Mouse (Mus musculus): ENCODE results near the gene Gcc1.
A peak's percentile ranks its signal among the peaks of the same experiment; 100 is the strongest.

Gcc1 gene

DNA sequence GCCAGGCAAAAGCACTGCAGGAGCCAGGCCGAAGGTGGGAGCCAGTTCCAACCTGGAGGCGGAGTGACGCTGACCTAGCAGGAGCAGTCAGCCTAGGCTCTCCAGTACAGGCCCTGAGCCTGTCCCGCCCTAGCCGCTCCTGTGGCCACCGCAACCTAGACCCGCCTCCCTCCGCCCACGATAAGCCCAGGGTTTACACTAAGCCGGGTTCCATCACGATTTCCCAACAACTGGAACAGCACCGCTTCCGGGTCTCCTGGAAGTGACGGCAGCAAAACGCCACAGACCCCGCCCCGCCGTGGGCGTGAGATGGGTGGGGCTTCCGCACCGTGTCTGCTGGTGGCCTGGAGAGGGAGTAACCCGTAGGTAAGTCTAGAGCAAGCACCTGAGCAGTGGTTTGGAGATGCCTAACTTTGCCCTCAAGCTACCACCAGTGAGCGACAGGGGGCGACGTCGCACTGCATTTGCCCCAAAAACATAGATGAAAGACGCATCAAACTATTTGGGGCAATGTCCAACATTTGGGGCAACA lies 6.7 kb downstream of the Gcc1 start:
- peak; percentile 97 to 98 for DNase-seq

DNA sequence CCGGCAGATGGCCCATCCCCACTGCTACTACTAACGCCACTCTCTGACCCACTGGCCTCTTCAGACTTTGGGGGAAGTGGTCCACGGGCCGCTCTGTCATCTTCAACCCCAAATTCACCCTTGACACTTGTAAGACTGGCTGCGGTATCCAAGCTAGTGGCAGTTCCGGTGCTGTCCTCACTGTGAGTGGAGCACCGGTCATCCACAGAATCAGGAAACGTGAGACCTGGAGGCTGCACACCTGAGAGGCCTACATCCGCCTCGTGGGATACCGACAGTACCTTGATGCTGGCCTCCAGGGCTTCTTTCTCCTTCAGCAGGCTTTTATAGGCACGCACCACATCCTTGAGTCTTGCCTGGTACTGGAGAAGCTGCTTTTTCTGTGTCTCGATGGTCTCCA lies 7.3 kb downstream of the Gcc1 start:
- DNase-seq = no peak

DNA sequence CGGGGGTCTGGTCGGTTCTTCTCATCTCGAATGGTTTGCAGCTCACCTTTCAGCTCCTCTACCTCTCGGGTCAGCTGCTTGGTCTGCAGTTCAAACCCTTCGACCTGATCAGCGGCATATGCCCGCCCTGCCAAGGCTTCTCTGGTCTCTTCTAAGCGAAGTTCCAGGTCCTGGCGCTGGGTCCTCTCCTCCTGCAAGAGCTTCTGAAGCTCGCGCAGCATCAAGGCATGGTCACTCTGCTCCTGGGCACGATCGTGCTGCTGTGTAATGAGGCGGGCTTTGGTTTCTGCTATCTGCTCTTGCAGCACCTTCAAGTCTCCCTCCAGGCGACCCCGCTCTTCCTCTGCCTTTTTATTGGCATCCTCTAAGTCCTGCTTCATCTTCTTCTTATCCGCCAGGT lies 7.8 kb downstream of the Gcc1 start:
- DNase-seq = peak in 1 of 2 experiments; percentile 19

DNA sequence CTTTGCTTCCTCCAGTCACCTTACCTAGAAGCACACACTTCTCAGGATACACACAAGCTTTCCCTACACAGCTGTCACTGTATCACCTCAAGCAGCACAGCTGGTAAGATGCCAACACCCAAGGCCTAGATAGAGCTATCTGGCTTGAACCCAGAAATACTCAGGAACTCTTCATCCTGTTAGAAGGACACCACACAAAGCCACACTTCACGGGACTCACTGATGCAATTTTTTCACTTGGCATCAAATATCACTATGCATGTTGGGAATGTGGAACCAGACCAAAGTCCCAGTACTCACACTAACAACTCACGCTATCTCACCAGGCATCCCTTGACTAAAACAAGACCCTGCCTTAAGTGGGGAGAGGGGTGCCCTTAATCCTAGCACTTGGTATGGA lies 8.5 kb downstream of the Gcc1 start:
- DNase-seq = no peak

DNA sequence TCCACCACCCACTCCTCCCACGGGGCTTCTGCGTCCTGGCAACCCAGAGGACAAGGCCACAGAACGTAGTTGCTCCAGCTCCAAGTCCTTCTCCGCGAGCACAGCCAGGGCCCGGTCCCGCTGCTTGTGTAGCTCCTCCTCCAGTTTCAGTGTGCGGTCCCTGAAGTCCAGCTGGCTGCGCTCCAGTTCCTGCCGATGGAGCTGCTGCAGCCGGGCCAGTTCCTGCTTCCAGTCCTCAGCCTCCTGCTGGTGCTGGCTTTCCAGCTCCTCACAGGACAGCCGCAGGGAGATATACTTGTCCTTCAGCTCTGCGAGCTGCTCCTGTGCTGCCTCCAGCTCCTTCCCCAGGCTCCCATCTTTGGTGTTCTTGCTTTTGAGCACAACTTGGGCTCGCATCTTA lies 9.7 kb downstream of the Gcc1 start:
- peak; percentile 61 to 78 for DNase-seq

DNA sequence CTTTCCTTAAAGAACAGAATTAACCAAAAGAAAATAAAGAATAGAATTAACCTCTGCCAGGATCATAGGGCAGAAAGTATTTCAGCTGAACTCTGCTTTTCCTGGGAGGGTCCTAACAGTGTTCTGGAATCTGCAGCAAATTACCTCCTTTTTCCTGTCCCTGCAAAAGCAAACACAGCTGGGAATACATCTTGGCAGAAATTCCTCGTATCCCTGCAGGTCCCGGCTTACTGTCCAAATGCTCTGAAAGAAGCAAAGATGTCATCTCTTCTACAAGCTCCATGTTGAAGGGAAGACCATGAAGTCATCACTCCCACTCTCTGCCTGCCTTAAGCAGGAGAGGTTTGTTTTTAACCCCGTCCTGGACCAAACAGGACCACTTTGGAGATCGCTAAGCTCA lies 11.2 kb downstream of the Gcc1 start:
- no peak for DNase-seq

DNA sequence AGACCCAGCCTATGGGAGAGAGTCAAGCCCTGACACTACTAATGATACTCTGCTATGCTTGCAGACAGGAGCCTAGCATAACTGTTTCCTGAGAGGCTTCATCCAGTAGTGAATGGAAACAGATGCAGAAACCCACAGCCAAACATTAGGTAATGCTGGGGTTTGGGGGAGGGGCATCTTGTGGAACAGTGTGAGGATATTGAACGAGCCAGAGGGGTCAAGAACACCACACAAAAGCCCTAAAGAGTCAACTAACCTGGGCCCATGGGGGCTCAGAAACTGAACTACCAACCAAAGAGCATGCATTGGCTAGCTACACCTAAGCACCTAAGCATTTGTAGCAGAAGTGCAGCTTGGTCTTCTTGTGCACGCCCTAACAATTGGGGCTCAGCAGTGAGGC lies 17.0 kb downstream of the Gcc1 start:
- DNase-seq = no peak

DNA sequence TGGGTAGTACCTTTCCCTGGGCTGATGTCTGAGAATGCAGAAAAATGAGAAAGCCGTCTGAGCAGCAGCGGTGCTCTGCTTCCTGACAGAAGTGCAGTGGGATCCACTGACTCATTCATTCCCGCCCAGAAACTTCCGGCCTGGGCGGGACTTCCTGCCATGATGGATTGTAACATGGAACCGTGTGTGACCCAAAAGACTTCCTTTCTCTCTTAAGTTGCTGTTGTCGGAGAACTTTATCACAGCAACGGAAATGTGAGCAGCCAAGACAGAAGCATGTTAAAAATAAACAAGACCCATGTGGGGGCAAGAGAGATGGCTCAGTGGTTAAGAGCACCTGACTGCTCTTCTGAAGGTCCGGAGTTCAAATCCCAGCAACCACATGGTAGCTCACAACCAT lies 18.1 kb downstream of the Gcc1 start:
- peak; percentile 36 to 50 for DNase-seq

DNA sequence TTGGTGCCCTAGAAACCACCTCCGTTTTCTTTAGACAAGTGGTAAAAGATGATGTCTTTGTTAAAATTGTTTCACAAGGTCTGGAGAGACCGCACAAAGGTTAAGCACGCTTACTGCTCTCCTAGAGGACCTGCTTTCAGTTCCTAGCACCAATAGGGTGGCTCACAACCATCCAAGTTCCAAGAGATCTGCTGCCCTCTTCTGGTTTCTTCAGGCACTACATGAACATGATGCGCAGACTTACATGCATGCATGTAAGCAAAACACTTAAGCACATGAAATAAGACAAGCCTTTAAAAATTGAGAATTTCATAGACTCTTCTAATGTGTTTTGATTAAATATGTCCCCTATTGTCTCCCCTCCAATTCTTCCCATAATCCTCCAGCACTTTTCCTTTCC lies 28.4 kb downstream of the Gcc1 start:
- DNase-seq = no peak

DNA sequence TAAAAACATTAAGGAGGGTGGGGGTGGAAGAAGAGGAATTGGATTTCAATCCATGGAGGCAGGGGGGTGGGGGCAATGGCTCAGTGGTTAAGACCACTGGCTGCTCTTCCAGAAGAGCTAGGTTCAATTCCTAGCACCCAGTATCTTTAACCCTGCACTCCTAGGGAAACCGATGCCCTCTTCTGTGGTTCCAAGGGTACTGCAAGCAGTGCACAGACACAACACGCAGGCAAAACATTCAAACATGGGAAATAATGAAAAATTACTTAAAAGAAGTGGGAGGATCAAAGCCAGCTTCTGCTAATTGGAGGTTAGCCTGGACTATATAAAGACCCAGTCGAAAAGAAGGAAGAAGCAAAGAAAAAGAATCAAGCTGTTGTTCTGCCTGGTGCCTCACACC lies 29.5 kb downstream of the Gcc1 start:
- DNase-seq = no peak

DNA sequence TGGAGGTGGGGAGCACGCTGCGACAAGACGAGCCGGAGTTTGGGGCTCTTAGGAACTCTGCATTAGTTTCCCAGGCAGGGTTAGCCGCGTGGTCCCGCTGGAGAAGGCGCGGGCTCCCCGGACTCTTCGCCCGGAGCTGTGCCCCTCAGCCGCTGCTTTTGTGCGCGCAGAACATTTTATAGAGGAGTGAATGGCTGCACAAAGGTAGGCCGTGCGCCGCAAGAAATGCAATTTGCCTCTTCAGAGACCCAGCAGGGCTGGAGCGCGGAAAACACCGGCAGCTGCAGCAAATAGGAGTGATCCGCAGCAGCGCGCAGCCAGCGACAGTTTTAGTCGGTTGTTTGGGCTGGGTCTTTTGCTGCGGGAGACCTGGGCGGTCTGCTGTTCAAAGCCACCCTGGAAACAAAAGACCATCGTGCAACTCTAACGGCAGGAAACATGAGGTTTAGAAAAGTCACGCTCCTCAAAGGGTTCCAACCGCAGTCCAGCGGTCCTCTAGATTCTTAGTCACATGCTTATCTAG lies 30.4 kb downstream of the Gcc1 start, which contains the start of gene Zfp800:
Gene Zfp800, minus strand, starts transcription at position 325 of the 523 bp plus-strand sequence.
- DNase-seq = no peak

DNA sequence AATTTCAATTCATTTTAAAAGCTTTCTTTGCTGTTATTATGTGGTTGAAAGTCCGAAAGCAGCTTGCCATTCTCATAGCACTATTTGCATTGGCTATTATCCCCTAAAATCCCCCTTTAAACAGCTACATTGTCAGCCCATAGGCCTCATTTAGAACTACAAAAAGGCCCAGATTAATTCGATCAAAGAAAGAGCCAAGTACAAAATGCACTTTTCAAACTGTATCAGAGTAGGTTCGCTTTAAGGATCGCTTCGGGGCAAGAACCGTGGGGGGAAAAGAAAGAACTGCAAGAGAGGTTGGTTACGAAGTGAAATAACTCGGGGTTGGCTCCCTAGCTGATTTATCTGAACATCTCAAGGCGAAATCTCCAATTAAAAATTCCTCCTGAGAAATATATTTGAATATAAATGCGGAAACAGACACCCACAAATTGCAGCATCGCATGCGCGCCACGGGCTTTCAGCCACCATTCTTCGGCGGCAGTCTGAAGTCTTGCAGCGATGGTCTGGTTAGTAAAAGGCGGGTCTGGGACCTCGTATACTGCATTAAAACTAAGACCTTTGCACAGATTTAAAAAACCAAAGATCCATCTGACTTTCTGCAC lies 31.2 kb downstream of the Gcc1 start:
- DNase-seq = no peak

DNA sequence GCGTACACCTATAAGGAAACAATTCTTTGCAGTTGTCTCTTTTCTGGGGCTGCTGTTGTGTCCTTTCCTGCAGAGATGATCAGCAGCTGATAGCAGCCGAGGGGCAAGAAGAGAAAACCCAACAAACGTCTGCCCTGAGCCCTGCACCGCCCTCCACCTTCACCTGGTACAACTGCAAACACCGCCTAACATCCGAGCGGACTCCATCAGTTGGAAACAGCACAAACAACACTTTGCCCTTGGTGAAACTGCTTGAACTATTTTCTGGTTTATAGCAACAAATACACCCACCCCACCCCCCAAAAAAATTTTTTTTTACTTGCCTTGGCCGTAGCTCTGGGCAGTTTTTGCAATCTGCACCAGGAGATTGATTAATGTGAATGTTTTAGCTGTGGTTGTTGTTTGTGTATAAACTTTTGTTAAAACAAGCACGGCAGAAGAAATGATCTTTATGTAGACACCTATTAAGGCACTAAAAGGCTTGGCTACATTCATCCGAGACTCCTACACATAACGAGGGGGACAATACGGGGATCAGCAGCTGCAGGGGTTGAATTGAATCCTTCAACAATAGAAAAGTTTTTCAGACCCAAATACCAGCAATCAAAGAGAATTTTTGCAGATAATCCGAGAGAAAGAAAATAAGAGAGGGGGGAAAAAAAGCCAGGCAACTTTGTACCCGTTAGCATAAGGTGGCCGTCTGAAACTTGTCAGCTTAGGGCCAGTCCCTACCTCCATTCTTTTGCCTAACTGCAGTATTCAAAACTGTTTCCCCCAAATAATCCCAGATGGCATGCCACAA lies 31.9 kb downstream of the Gcc1 start:
- no peak for DNase-seq

DNA sequence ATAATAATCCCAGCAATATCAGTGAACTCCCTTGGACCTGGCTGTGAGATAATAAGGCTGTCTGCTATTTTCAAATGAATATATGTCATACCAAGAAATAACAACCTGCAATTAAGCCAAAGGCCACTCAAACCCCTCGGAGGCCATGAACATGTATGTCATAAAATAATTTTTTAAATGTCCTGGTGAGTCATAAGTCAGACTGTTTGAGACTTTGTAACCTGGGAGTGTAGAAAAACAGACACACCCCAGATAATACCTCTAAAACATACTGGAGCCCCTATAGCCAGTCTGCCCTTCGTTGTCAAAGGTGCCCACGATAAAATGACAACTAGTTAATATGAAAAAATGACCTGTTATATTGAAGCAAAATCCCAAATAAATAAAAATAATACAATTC lies 39.2 kb downstream of the Gcc1 start:
- DNase-seq = no peak

DNA sequence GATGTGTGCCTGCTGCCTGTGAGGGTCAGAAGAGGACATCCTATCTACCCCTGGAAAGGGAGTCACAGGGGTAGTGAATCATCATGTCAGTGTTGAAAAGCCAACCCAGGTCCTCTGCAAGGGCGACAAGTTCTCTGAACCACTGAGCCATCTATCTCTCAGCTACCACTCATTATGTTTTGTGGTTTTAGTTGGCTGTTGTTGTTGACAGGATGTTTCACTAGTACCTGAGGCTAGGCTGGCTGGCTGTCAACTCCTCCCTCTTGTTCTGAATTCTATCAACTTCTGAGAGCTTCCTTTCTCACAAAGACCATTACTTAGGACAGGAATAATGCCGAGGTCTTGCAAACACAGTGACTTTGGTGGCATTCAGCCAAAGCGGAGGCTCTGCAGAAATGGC lies 43.0 kb downstream of the Gcc1 start:
- DNase-seq = no peak

DNA sequence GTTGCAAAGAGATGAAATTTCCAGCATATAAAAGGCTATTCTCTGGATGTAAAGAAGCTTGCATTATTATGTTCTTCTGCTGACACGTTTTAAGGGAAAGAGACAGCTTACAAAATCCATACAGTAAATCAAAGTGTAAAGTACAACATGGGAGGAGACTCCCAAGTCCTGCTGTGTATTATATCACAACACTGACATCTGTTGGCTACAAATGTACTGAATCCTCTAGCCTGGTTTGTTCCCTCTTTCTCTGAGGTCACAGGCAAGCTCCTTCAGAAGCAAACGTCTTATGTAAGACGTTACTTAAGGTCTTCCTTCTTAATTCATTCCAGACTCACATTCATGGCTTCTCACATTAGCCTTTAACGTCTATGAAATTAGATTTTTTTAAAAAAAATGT lies 46.2 kb downstream of the Gcc1 start:
- DNase-seq = no peak

DNA sequence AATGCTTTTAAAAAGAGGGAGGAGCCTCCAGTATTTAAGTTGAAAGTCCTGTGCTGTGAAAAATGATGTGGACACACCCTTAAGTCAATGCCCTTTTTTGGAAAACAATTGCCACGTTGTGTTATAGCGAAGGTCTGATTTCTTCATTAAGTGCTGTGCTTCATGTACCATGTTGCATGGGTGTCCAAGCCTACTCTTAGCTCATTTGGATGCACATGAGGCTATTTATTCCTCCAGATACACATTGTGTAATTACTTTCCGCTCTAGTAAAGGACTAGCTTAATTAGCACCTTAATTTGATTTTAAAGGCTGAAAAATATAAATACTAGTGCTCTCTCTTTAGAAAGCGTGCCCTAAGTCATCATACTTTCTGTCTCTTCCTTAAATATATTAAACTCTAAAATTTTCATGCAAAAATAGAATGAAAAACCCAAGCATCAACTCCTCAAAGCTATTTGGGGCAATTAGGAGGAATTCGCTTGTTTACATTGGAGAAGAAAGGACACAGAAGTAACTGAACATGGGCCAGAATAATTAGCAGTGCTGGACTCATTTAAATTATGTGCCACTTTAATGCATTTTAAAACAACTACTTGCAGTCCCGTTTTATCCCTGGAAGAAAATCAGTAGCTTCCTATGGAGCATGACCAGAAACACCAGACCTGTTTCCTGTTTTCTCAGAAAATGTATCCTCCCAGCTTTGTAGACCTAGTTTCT lies 58.1 kb downstream of the Gcc1 start:
- no peak for DNase-seq

DNA sequence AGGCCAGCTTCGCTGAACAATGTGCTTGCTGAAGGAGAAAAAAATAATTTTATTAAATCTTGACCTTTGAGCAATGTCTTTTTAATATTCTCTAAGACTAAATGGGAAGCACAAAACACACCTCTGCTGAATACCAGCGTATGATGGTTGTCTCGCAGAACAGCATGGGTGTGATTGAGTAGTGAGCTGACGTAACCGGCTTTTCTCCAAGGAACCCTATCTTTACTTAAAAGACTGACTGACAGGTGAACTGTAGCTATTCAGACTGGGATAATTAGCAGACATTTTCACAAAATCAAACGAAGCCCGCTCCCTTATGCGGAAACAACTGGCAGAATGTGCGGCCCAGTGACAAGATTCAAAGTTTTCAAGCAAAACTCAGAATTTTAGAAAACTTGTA lies 60.6 kb downstream of the Gcc1 start:
- DNase-seq = no peak

Data from lung, postnatal 4 days (tissue).